Mouse (Mus musculus): ENCODE measurements at regions not wholly inside any gene's neighbourhood (a gene's known extent, or its start where the extent isn't known, plus 50 kb on each side); places are given as distances from the start of the nearest gene placed in this dataset.

- TF ChIP-seq CTCF (IDR thresholded peaks at IDR 0.05; ENCODE audit: extremely low read depth, insufficient read depth, insufficient read length, insufficient replicate concordance) (no peak), POLR2A (IDR thresholded peaks at IDR 0.05; ENCODE audit: low read depth, low read length) (no peak)
These were observed 53.1 kb upstream of the Fam78b start for GRCm38 (mm10) chr1:166947844-166948702.
